Mouse (Mus musculus): ENCODE data around the gene Aar2.

The Aar2 gene
- long read RNA-seq, experiment 1, transcript Aar2-201 (4 exons, 3,427 nt): major isoform, 30 of 48 reads
- long read RNA-seq, experiment 1, partial matches to known transcripts: 7 of 48 reads
- long read RNA-seq, experiment 1, other reads (novel, unspliced or antisense): 10 of 48 reads
- long read RNA-seq, experiment 2, transcript Aar2-201 (4 exons, 3,427 nt): major isoform, 35 of 47 reads
- long read RNA-seq, experiment 2, partial matches to known transcripts: 6 of 47 reads
- long read RNA-seq, experiment 2, other reads (novel, unspliced or antisense): 6 of 47 reads

- intact Hi-C loops (cut with DNase I): no loop called here
Measured at GRCm38 (mm10) chr2:156547123-156547891, at the start of gene Aar2. Aar2 (plus strand) TSS chr2:156547584.

- intact Hi-C loops (cut with DNase I): loop anchor here (5.0 kb wide), 1 partner anchor 36 kb away; no protein-coding TSS in a partner anchor
Measured at GRCm38 (mm10) chr2:156497915-156498314, 49.5 kb upstream of the Aar2 start.

DNA sequence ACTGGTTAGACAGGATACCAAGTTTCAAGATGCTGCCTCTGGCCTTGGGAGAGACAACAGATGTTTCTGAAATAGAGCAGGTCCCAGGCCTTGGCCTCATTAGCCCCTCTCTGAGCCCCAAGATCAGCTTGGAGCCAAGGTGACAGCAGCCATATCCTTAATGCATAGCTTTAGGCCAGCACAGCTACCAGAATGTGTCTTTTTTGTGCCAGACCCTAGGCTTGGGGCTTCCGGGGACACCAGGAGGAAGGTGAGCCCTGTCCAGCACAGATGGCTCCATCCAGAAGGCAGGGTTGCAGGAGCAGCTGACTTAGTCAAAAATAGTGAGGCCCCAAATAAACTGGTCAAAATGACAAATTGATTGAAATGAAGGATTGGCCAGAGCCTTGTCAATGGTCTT, 46.4 kb upstream of the Aar2 start:
- intact Hi-C loops (cut with DNase I): no loop called here

GRCm38 (mm10) chr2:156505533-156505932, 41.9 kb upstream of the Aar2 start:
- intact Hi-C loops (cut with DNase I): no loop called here

- intact Hi-C loops (cut with DNase I): loop anchor here (10.0 kb wide), 1 partner anchor 167 kb away; no protein-coding TSS in a partner anchor
Measured at GRCm38 (mm10) chr2:156512028-156512427, 35.4 kb upstream of the Aar2 start.

- intact Hi-C loops (cut with DNase I): loop anchor here (10.0 kb wide), 1 partner anchor 168 kb away; no protein-coding TSS in a partner anchor
Measured at GRCm38 (mm10) chr2:156512561-156512960, 34.8 kb upstream of the Aar2 start.

DNA sequence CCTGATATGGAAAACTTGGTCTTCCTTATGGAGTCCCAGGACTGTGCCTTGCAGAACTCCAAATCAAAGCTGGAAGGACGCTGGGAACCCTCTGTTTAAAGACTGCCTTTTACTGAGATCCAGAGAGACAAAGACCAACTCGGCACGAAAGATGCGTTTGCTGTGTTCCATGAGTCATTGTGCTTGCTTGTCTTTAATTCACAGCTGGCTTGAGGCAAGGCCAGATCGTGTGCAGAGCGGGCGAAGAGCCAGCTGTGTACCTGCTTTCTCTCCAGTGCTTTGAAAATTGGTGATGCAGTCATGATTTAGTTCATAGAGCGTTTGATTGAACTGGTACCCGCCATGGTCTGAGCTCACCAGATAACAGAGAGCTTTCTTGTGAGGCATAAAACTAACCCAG, 32.3 kb upstream of the Aar2 start:
- intact Hi-C loops (cut with DNase I): loop anchor here (10.0 kb wide), 1 partner anchor 170 kb away; no protein-coding TSS in a partner anchor

DNA sequence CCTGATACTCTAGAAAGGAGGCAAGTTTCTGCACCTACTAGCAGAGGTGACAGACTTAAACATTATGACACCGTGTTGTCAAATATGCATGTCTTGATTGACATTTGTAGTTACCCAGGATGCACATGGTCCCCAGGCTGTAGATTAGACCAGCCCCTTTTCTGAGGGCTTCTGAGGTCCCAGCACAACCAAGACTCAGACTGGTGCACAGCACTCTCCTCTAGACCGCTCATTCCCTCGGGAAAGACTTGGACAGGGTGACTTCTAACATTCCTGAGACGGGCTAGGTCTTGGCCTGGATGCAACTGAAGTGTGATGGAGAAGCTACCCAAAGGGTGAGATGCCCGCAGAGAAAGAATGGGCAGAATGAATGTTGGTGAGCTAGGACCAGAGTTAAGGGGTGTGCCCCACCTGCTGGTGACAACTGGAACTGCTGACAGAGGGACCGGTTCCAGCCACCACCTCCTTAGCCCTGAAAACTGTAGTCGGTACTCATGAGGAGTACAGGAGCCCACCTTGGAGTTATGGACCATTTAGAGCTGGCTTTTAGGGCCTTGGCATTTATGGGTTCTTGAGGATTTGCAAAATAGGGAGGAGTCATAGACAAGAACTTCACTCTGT, 31.7 kb upstream of the Aar2 start:
- intact Hi-C loops (cut with DNase I): loop anchor here (10.0 kb wide), 1 partner anchor 171 kb away; no protein-coding TSS in a partner anchor

DNA sequence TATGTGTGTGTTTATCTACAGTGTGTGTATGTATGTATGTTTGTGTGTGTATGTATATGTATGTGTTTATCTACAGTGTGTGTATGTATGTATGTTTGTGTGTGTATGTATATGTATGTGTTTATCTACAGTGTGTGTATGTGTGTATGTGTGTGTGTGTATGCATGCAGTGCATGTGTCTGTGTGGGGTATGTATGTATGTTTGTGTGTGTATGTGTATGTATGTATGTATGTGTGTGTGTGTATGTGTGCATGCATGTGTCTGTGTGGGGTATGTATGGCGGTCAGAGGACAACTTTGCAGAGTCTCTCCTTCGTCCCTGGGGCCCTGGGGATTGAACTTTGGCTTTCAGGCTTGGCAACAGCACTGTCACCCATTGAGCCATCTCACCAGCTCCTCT, 30.7 kb upstream of the Aar2 start:
- intact Hi-C loops (cut with DNase I): loop anchor here (10.0 kb wide), 1 partner anchor 172 kb away; no protein-coding TSS in a partner anchor

GRCm38 (mm10) chr2:156518306-156518705, 29.1 kb upstream of the Aar2 start:
- intact Hi-C loops (cut with DNase I): loop anchor here (10.0 kb wide), 1 partner anchor 174 kb away; no protein-coding TSS in a partner anchor

DNA sequence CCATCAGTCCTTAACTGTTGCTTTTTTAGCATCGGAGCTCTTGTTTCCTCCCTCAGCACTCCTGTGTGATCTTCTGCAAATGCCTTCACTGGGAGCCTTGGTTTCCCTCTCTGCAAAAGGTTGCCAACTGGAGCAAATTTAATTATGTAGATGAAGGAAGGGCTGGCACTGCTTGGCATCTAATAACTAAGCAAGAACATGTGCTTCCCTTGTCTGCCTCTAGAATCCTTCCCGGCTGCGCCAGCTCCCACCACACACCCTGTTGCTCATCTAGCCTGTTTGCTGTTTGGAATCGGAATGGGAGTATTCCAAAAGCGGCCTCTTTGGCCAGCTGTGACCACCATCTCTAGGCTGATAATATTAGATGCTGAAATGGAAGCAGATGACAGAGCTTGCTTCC, 27.8 kb upstream of the Aar2 start:
- intact Hi-C loops (cut with DNase I): loop anchor here (10.0 kb wide), 1 partner anchor 175 kb away; no protein-coding TSS in a partner anchor

DNA sequence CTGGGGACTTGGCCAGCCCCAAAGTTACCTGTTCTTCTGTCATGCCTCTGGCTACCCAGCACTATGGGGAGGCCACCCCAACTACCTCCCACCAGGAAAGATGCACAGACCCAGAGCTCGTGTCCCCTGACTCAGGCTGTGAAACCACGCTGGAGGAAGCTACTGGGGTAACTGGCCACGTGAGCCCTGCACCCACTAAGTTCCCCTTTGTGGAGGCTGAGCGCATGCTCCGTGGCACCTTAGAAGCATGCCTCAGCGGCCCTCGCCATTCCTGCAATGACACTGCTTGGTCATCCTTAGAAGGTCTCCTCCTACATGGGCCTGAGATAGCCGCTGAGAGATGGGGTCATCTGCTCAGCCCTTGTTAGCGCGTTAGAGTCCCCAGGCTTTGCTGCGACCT, 24.4 kb upstream of the Aar2 start:
- intact Hi-C loops (cut with DNase I): no loop called here

DNA sequence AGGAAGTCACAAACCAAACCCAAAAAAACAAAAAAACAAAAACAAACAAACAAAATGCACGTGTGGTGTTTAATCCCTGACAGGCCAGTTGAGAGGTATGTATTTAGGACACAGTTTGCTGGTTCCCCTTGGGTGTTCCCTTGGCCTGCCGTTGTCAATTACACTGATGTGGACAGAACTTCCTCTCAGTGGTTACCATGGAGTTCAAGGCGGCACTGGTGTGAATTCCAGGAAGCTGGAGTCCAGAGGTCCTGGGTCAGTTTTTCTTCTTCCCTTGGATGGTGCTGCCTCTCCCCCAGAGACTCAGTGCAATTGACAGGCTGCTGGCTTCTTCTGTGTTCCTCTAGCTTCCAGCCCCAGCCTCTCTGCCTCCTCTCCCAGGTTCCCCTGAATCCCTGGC, 23.3 kb upstream of the Aar2 start:
- intact Hi-C loops (cut with DNase I): no loop called here

DNA sequence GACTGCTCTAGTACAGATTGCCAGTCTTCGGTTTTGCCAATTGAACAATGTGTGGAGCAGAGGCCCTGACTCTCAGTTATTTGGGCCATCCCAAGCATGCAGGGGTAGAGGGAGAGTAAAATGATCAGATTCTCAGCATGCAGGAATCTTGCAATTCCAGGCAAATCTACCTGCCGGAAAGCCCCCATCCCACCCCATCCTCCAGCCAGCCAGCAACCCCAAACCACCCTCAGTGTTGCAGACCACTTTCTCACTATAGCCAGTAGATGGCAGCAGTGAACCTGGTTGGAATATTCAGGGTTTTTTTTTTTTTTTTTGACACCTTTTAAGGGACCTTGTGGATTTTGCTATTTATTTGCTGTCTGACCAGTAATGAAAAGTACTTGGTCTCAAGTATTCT, 17.7 kb upstream of the Aar2 start:
- intact Hi-C loops (cut with DNase I): loop anchor here (2.0 kb wide), 1 partner anchor 175 kb away; no protein-coding TSS in a partner anchor

- intact Hi-C loops (cut with DNase I): no loop called here
Measured at GRCm38 (mm10) chr2:156533160-156533559, 14.2 kb upstream of the Aar2 start.

DNA sequence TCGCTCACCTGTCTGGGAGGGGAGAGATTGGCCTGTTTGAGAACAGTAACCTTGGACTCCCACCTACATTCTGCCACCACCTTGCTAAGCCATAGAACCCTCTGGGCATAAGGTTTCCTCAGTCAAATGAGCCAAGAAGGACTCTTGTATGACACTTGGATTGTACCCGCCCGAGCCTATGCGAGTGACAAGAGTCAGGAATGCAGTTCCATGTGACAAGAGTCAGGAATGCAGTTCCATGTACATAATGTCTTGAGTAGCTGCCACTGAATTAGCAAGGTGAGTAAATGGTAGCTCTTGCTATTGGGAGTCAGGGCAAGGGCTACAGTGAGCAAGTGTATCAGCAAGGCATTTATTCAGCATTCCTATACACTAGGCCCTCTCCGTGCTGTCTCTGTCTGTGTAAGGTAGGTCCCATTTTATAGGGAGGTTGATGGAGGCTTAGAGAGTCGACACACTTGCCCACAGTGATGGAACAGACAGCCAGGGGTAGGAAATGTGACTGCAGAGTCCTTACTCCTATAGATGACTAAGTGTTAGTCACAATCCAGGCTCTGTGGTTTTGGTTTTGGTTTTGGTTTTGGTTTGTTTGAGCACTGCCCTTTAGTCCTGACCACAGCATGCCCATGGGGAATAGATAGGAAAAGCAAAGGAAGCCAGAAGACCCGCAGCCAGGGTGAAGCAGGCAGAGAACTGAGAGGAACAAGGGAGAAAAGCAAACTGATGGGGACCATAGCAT, 8.4 kb upstream of the Aar2 start:
- intact Hi-C loops (cut with DNase I): no loop called here

DNA sequence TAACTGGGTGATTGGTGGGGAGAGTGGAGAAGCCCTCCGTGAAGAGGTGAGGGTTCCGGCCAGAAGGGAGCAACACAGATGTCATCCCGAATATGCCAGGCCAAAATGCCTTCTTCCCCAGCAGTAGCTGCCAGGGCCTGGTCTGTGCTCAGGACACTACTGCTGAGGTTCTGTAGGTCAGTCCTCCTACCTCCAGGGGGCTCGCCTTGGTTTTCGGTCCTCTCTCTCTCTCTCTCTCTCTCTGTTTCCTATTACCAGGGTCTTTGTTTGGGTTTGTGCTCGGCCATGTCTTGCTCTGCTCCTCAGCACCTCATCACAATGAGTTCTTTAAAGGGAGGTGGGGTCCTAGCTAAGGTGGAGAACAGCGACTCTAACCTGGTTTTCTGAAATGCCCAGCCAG, 6.4 kb upstream of the Aar2 start:
- intact Hi-C loops (cut with DNase I): no loop called here

- intact Hi-C loops (cut with DNase I): no loop called here
Measured at GRCm38 (mm10) chr2:156542410-156542809, 5.0 kb upstream of the Aar2 start.

DNA sequence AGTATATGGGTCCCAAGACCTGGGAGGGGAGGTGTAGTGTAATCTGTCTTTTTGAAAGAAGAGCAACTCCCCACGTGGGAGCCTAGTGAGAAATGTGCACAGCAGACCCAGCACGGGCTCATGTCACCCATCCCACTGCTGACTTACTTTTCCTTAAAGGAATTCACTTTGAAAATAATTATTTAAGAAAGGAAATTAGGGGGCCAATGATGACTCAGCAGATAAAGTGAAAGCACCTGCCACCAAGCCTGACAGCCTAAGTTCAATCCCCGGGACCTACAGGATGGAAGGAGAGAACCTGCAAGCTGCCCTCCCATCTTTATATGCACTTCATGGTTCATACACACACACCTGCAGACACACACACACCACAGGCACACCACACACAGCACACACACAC, 3.6 kb upstream of the Aar2 start:
- intact Hi-C loops (cut with DNase I): no loop called here

- intact Hi-C loops (cut with DNase I): no loop called here
Measured at GRCm38 (mm10) chr2:156552421-156552820, 5.0 kb downstream of the Aar2 start.

DNA sequence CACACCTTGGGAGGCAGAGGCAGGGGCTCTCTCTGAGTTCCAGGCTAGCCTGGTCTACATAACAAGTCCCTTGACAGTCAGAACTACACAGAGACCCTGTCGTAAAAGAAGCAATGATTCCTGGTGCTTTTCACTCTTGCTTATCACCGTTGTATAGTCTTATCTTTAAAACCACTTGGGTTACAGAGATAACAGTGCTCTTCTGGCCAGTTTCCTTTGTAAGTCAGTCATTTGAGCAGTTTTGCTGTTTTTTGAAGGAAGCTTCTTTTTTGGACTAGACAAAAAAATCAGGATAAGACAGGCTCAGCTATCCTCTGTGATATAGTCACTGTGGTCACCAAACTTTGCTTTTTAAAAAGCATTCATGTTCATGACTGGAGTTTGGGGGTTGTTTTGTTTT, 14.4 kb downstream of the Aar2 start:
- intact Hi-C loops (cut with DNase I): no loop called here
